In genomic region chr17:32220873-32221272, GRCm38 (mm10) we compare ENCODE assay signal across 16 mouse cellular contexts. TPM values are rescaled to one million over a fixed set of nuclear protein-coding genes. Genes with fewer than 3 reads are reported as not detected.
DNase-seq lines count a peak whose midpoint lies in the region; ATAC-seq and TF ChIP-seq lines count a peak whose summit lies in the region.
"Had no signal": no experiment of that assay in that cellular context is flagged by ENCODE, and none has a peak within 500 bp of the region (broad histone marks: within the 10 kb centered on the region; RNA-seq: fewer than 3 reads in every experiment).

No protein-coding gene starts in this region.

- no peak for DNase-seq in heart, postnatal 0 days (ENCODE audit: low spot score)
- no peak for DNase-seq in heart, adult 11 months
- no peak for DNase-seq in left cerebral cortex, adult 2 months (ENCODE audit: extremely low spot score in 1 of 2, low spot score in 2 of 2)
- DNase-seq in left cerebral cortex, adult 8-10 months (ENCODE audit: low spot score in 2 of 2), result no peak
- DNase-seq in ES-CJ7 (ENCODE audit: low read depth, low spot score), result peak; percentile 26
- peak; percentile 25 for DNase-seq in adipocyte (ENCODE audit: low spot score)
- no peak for DNase-seq in B cell, adult 2 months
- no peak for DNase-seq in cerebellum, postnatal 36 days
- DNase-seq: cerebellum, adult 11 months; gastrocnemius, postnatal 25 days; layer of hippocampus, postnatal 36 days; right cerebral cortex, postnatal 25 days had no signal

- TF ChIP-seq CTCF in heart, postnatal 0 days (IDR thresholded peaks at IDR 0.05; ENCODE audit: low read depth), result 0 out of 2 replicates have a peak, but pooled peaks have one; percentile 20
- peak; percentile 29 for TF ChIP-seq CTCF in left cerebral cortex, adult 2 months (IDR thresholded peaks at IDR 0.05)

- 49% methylated on average over 3 of the region's 3 CpGs for WGBS in heart, postnatal 0 days

- H3K27ac ChIP-seq in heart, postnatal 0 days (ENCODE audit: low read depth), result no peak overlapping the region
- H3K27ac ChIP-seq in left cerebral cortex, adult 2 months, result no peak overlapping the region
- H3K27ac ChIP-seq: heart, embryonic 15.5 days; hindbrain, embryonic 13.5 days; liver, embryonic 15.5 days had no signal

- no peaks in the 10 kb centered on the region for H3K27me3 ChIP-seq in heart, postnatal 0 days (ENCODE audit: control insufficient read depth, insufficient read depth, low read length)
- H3K27me3 ChIP-seq: heart, embryonic 15.5 days; hindbrain, embryonic 13.5 days; liver, embryonic 15.5 days had no signal

- no peaks in the 10 kb centered on the region for H3K9me3 ChIP-seq in heart, postnatal 0 days (replicated peaks; ENCODE audit: control insufficient read depth, low read length)
- H3K9me3 ChIP-seq: heart, embryonic 15.5 days; hindbrain, embryonic 13.5 days; liver, embryonic 15.5 days had no signal

- ATAC-seq in heart, postnatal 0 days (ENCODE audit: insufficient read depth, low read depth), result no peak

- H3K36me3 ChIP-seq in heart, postnatal 0 days (replicated peaks; ENCODE audit: control insufficient read depth, insufficient read depth, low read length), result peaks cover 95% of the 10 kb centered on the region

- no peak overlapping the region for H3K9ac ChIP-seq in heart, postnatal 0 days (replicated peaks; ENCODE audit: low read depth, low read length)
- H3K9ac ChIP-seq: heart, embryonic 15.5 days; hindbrain, embryonic 13.5 days; liver, embryonic 15.5 days had no signal

- intact Hi-C loops in left cerebral cortex, adult 2 months (cut with DNase I), result no loop called here

- H3K4me2 ChIP-seq in heart, postnatal 0 days (ENCODE audit: low read depth, low read length), result no peak overlapping the region
- H3K4me2 ChIP-seq: heart, embryonic 15.5 days; hindbrain, embryonic 13.5 days; liver, embryonic 15.5 days had no signal

- TF ChIP-seq EP300 in heart, postnatal 0 days (IDR thresholded peaks at IDR 0.05; ENCODE audit: low read depth), result no peak

- no peak overlapping the region for H3K4me3 ChIP-seq in heart, postnatal 0 days (ENCODE audit: low read depth, low read length)
- H3K4me3 ChIP-seq in left cerebral cortex, adult 2 months, result no peak overlapping the region
- H3K4me3 ChIP-seq: heart, embryonic 15.5 days; hindbrain, embryonic 13.5 days; liver, embryonic 15.5 days had no signal

- no peaks in the 10 kb centered on the region for H3K4me1 ChIP-seq in heart, postnatal 0 days (ENCODE audit: control insufficient read depth, insufficient read depth)
- H3K4me1 ChIP-seq: heart, embryonic 15.5 days; liver, embryonic 15.5 days had no signal

RNA-seq across cellular contexts. Expression of gene Ephx3, which starts 31.5 kb away (rescaled TPM):
- 3.4 TPM in 1 of 2 replicates, not detected in the other for total RNA-seq in heart, postnatal 0 days (2014; rRNA removed; ENCODE audit: low replicate concordance)
- 0.12 and 0.18 TPM in 2 replicates for polyA plus RNA-seq in heart, postnatal 0 days (2015; fragmentation: Nextera tagmentation; extraction: Ambion mirVana)
- total RNA-seq in left cerebral cortex, adult 2 months (2021), result under 1 TPM; 0.28 to 0.29 TPM
- under 1 TPM in 3 of 4 experiments, not detected in 1; 0.21 to 0.39 (median 0.23) TPM for total RNA-seq in left cerebral cortex, adult 8-10 months (2022)
- polyA plus RNA-seq: limb, embryonic 11.5 days had no signal

RNA-seq across cellular contexts. Expression of gene Notch3, which starts 54.2 kb away (rescaled TPM):
- total RNA-seq in heart, postnatal 0 days (2014; rRNA removed; ENCODE audit: low replicate concordance), result 36.8 and 53.6 TPM in 2 replicates
- polyA plus RNA-seq in heart, postnatal 0 days (2015; fragmentation: Nextera tagmentation; extraction: Ambion mirVana), result 3.7 TPM in 2 replicates
- total RNA-seq in left cerebral cortex, adult 2 months (2021), result 1 to 10 TPM; 7.1 to 7.8 TPM
- total RNA-seq in left cerebral cortex, adult 8-10 months (2022), result 10 to 100 TPM in 2 of 4 experiments, 1 to 10 TPM in 2; 8.6 to 12.2 (median 9.7) TPM

Comparison
In these comparisons a context has a peak if more than half of its experiments do, and no peak if none do; other contexts are left out.
1. DNase-seq: peak in ES-CJ7 (single experiment) and adipocyte (single experiment); none in heart, postnatal 0 days (single experiment), heart, adult 11 months (single experiment), left cerebral cortex, adult 2 months (0 of 2), left cerebral cortex, adult 8-10 months (0 of 2), B cell, adult 2 months (0 of 2) and cerebellum, postnatal 36 days (0 of 2).